Mouse (Mus musculus): ENCODE results near the gene Aicda.

DNA sequence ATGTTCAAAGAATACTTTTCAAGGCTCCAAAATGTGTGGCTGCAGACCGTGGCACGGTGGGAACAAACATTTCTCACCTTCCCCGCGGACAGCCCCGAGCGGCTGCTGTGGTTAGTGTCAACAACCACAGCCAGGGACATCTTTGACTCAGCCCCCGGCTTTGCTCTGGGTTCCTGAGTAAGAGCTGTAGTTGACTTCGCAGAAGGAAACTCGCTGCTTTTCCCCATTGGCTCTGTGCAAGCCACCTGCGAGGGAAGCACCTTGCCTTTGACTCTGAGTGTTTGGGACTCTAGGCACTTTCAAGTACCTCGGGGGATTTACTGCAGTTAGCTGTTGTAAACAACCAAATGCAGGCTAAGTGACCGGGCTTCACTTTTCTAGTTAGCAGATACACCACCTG, 26.0 kb upstream of the Aicda start:
- TF ChIP-seq CTCF (IDR thresholded peaks at IDR 0.05) (no peak), EP300 (IDR thresholded peaks at IDR 0.05) (no peak)
